Mouse (Mus musculus) layer of hippocampus, adult 18-20 months (tissue): ENCODE results near the gene Lmf1. TPM values are rescaled to one million over a fixed set of nuclear protein-coding genes. Genes with fewer than 3 reads are reported as not detected.
A peak's percentile ranks its signal among the peaks of the same experiment; 100 is the strongest.

Experiments used
- DNase-seq, 2 experiments: peaks; one replicate each; pipeline ENCODE4 v3.0.0; 2022; ENCODE audit warnings: low spot score in 2 of 2
- total RNA-seq, 2 experiments: library from RNA; stranded (reverse); gene quantifications; 2 replicates each; pipeline ENCODE4 v1.2.3; 2021

The Lmf1 gene
- total RNA-seq, 2 experiments from 2014 or later, result 24.9 to 25.6 TPM

- DNase-seq, result peak; percentile 74 to 93
Observed at GRCm38 (mm10) chr17:25567745-25568144, 11.1 kb upstream of the Lmf1 start.

- DNase-seq, result peak; percentile 35 to 58
Observed at GRCm38 (mm10) chr17:25568206-25568605, 10.7 kb upstream of the Lmf1 start.

- peak; percentile 35 to 60 for DNase-seq
Observed at GRCm38 (mm10) chr17:25568880-25569279, 10.0 kb upstream of the Lmf1 start.

GRCm38 (mm10) chr17:25569833-25570647 lies 8.8 kb upstream of the Lmf1 start:
- DNase-seq, result peak in 1 of 2 experiments; percentile 45

- peak; percentile 93 to 96 for DNase-seq
Observed at GRCm38 (mm10) chr17:25570648-25571452, 8.0 kb upstream of the Lmf1 start, which contains the start of gene Sox8. Sox8 (minus strand) TSS chr17:25570686.

GRCm38 (mm10) chr17:25571453-25571820 lies 7.4 kb upstream of the Lmf1 start:
- DNase-seq, result no peak

GRCm38 (mm10) chr17:25575208-25575971 lies 3.5 kb upstream of the Lmf1 start:
- peak in 1 of 2 experiments; percentile 66 for DNase-seq

GRCm38 (mm10) chr17:25576034-25576433 lies 2.9 kb upstream of the Lmf1 start:
- DNase-seq, result no peak

GRCm38 (mm10) chr17:25577263-25577662 lies 1.6 kb upstream of the Lmf1 start:
- no peak for DNase-seq

GRCm38 (mm10) chr17:25577702-25578101 lies 1.2 kb upstream of the Lmf1 start:
- no peak for DNase-seq

GRCm38 (mm10) chr17:25579332-25580047 lies 605 bp downstream of the Lmf1 start:
- no peak for DNase-seq

- no peak for DNase-seq
Observed at GRCm38 (mm10) chr17:25582076-25582475, 3.2 kb downstream of the Lmf1 start.

GRCm38 (mm10) chr17:25583099-25583498 lies 4.2 kb downstream of the Lmf1 start:
- DNase-seq, result no peak

- no peak for DNase-seq
Observed at GRCm38 (mm10) chr17:25583858-25584257, 5.0 kb downstream of the Lmf1 start.

GRCm38 (mm10) chr17:25584646-25585045 lies 5.8 kb downstream of the Lmf1 start:
- DNase-seq, result no peak

- no peak for DNase-seq
Observed at GRCm38 (mm10) chr17:25590068-25590467, 11.2 kb downstream of the Lmf1 start.

GRCm38 (mm10) chr17:25590985-25591384 lies 12.1 kb downstream of the Lmf1 start:
- no peak for DNase-seq

- DNase-seq, result no peak
Observed at GRCm38 (mm10) chr17:25592336-25592735, 13.5 kb downstream of the Lmf1 start.

- no peak for DNase-seq
Observed at GRCm38 (mm10) chr17:25593411-25594261, 14.8 kb downstream of the Lmf1 start.

GRCm38 (mm10) chr17:25595495-25595894 lies 16.6 kb downstream of the Lmf1 start:
- no peak for DNase-seq
